Mouse (Mus musculus): ENCODE measurements around the gene March4.

March4 gene

GRCm38 (mm10) chr1:72449752-72450151 is 87.0 kb downstream of the March4 start:
- DNase-seq (ENCODE audit: low spot score), result no peak

- no peak for DNase-seq (ENCODE audit: low spot score)
Observed at GRCm38 (mm10) chr1:72442747-72443146, 94.0 kb downstream of the March4 start.

- no peak for DNase-seq (ENCODE audit: low spot score)
Observed at GRCm38 (mm10) chr1:72439146-72439545, 97.6 kb downstream of the March4 start.

- no peak for DNase-seq (ENCODE audit: low spot score)
Observed at GRCm38 (mm10) chr1:72436967-72437366, 99.8 kb downstream of the March4 start.

- no peak for DNase-seq (ENCODE audit: low spot score)
Observed at GRCm38 (mm10) chr1:72434510-72434909, 102.2 kb downstream of the March4 start.

GRCm38 (mm10) chr1:72432579-72432978 is 104.2 kb downstream of the March4 start:
- DNase-seq (ENCODE audit: low spot score), result no peak

- no peak for DNase-seq (ENCODE audit: low spot score)
Observed at GRCm38 (mm10) chr1:72429107-72429807, 107.5 kb downstream of the March4 start.

GRCm38 (mm10) chr1:72428526-72428925 is 108.2 kb downstream of the March4 start:
- DNase-seq (ENCODE audit: low spot score), result no peak

- no peak for DNase-seq (ENCODE audit: low spot score)
Observed at GRCm38 (mm10) chr1:72426456-72426855, 110.3 kb downstream of the March4 start.

GRCm38 (mm10) chr1:72422121-72422520 is 114.6 kb downstream of the March4 start:
- DNase-seq (ENCODE audit: low spot score), result no peak

GRCm38 (mm10) chr1:72420220-72420619 is 116.5 kb downstream of the March4 start:
- DNase-seq (ENCODE audit: low spot score), result no peak

- DNase-seq (ENCODE audit: low spot score), result no peak
Observed at GRCm38 (mm10) chr1:72418744-72419655, 117.7 kb downstream of the March4 start.

- DNase-seq (ENCODE audit: low spot score), result no peak
Observed at GRCm38 (mm10) chr1:72414561-72415253, 122.0 kb downstream of the March4 start.

GRCm38 (mm10) chr1:72414133-72414532 is 122.6 kb downstream of the March4 start:
- DNase-seq (ENCODE audit: low spot score), result no peak

GRCm38 (mm10) chr1:72413205-72413604 is 123.5 kb downstream of the March4 start:
- DNase-seq (ENCODE audit: low spot score), result no peak

- DNase-seq (ENCODE audit: low spot score), result no peak
Observed at GRCm38 (mm10) chr1:72411108-72411507, 125.6 kb downstream of the March4 start.

GRCm38 (mm10) chr1:72409936-72410335 is 126.8 kb downstream of the March4 start:
- DNase-seq (ENCODE audit: low spot score), result no peak

GRCm38 (mm10) chr1:72406505-72407079 is 130.1 kb downstream of the March4 start:
- DNase-seq (ENCODE audit: low spot score), result no peak

GRCm38 (mm10) chr1:72401331-72402069 is 135.2 kb downstream of the March4 start:
- DNase-seq (ENCODE audit: low spot score), result no peak

- no peak for DNase-seq (ENCODE audit: low spot score)
Observed at GRCm38 (mm10) chr1:72400616-72401015, 136.1 kb downstream of the March4 start.

GRCm38 (mm10) chr1:72399720-72400401 is 136.9 kb downstream of the March4 start:
- DNase-seq (ENCODE audit: low spot score), result no peak
